Mouse (Mus musculus) left cerebral cortex, adult 18-20 months (tissue): Measurements from ENCODE around the gene Gse1. TPM values are rescaled to one million over a fixed set of nuclear protein-coding genes. Genes with fewer than 3 reads are reported as not detected.

Source experiments
- DNase-seq, 2 experiments: peaks; one replicate each; pipeline ENCODE4 v3.0.0; 2021 to 2022; ENCODE audit warnings: low spot score in 2 of 2, mixed read lengths in 1 of 2
- microRNA-seq, 2 experiments: library from miRNA; unstranded; fragments of <30 nt; microRNA quantifications; one replicate each; pipeline ENCODE4 v1.2.0; 2021
- total RNA-seq, 2 experiments: library from RNA; stranded (reverse); gene quantifications; 2 replicates each; pipeline ENCODE4 v1.2.3; 2021

Gse1 gene
- total RNA-seq, 2 experiments from 2014 or later: 79.8 to 90.8 TPM

- no peak for DNase-seq
Observed at GRCm38 (mm10) chr8:120630031-120630430, 401.8 kb downstream of the Gse1 start.

GRCm38 (mm10) chr8:120630848-120631247, 402.6 kb downstream of the Gse1 start:
- DNase-seq: no peak

Small RNA genes lying within 50 kb of the gene (microRNA-seq; reads per million reads assigned to microRNA genes)
- 0 reads per million in 2 experiments for gene Gm22715
- 2.2 to 3.6 reads per million in 2 experiments for gene Mir7687

Other genes starting within 250 kb of the Gse1 start
- gene Crispld2, start 236.0 kb upstream of the Gse1 start, total RNA-seq: 1 to 10 TPM; 2.1 to 2.7 TPM
- gene Zdhhc7, start 127.0 kb upstream of the Gse1 start, total RNA-seq: 10 to 100 TPM; 37.3 to 37.9 TPM
- gene 6430548M08Rik, start 114.3 kb upstream of the Gse1 start, total RNA-seq: 100 to 1,000 TPM; 247 to 294 TPM
- gene Fam92b, start 51.0 kb upstream of the Gse1 start, total RNA-seq: under 1 TPM in 1 of 2 experiments, not detected in 1; 0.63 TPM